Mouse (Mus musculus): ENCODE data around the gene Gm45753. TPM values are rescaled to one million over a fixed set of nuclear protein-coding genes. Genes with fewer than 3 reads are reported as not detected.

Gene Gm45753
- total and polyA plus RNA-seq, 2 experiments from 2014 or later = 0.13 TPM; not detected in 1

GRCm38 (mm10) chr8:45310967-45311366 is 2.7 kb upstream of the Gm45753 start:
- ATAC-seq (no peak), DNase-seq (no peak)
- Histone ChIP-seq H3K4me3 (ENCODE audit: low read depth, low read length) (no peak overlapping the region), H3K36me3 (ENCODE audit: insufficient read depth) (no peaks in the 10 kb centered on the region), H3K27ac (ENCODE audit: low read depth, low read length) (no peak overlapping the region), H3K9ac (no peak overlapping the region), H3K4me2 (ENCODE audit: low read depth) (no peak overlapping the region), H3K27me3 (ENCODE audit: insufficient read depth, low read length) (no peaks in the 10 kb centered on the region), H3K9me3 (ENCODE audit: low read length) (no peaks in the 10 kb centered on the region), H3K4me1 (ENCODE audit: insufficient read depth) (no peaks in the 10 kb centered on the region)
- TF ChIP-seq CTCF (IDR thresholded peaks at IDR 0.05; ENCODE audit: low read depth) = no peak
- 91% methylated on average over 4 of the region's 4 CpGs for WGBS

GRCm38 (mm10) chr8:45305479-45305878 is 2.8 kb downstream of the Gm45753 start:
- Histone ChIP-seq H3K4me3 (ENCODE audit: low read depth, low read length) (no peak overlapping the region), H3K27me3 (ENCODE audit: insufficient read depth, low read length) (no peaks in the 10 kb centered on the region), H3K4me1 (ENCODE audit: insufficient read depth) (no peaks in the 10 kb centered on the region), H3K9ac (no peak overlapping the region), H3K36me3 (ENCODE audit: insufficient read depth) (no peaks in the 10 kb centered on the region), H3K4me2 (ENCODE audit: low read depth) (no peak overlapping the region), H3K9me3 (ENCODE audit: low read length) (no peaks in the 10 kb centered on the region), H3K27ac (ENCODE audit: low read depth, low read length) (no peak overlapping the region)
- 76% methylated on average over 1 of the region's 1 CpGs for WGBS
- no peak for TF ChIP-seq CTCF (IDR thresholded peaks at IDR 0.05; ENCODE audit: low read depth)
- DNase-seq (no peak), ATAC-seq (no peak)

GRCm38 (mm10) chr8:45304354-45304753 is 3.9 kb downstream of the Gm45753 start:
- Histone ChIP-seq H3K4me3 (ENCODE audit: low read depth, low read length) (no peak overlapping the region), H3K4me2 (ENCODE audit: low read depth) (no peak overlapping the region), H3K9me3 (ENCODE audit: low read length) (no peaks in the 10 kb centered on the region), H3K4me1 (ENCODE audit: insufficient read depth) (no peaks in the 10 kb centered on the region), H3K27ac (ENCODE audit: low read depth, low read length) (no peak overlapping the region), H3K36me3 (ENCODE audit: insufficient read depth) (no peaks in the 10 kb centered on the region), H3K9ac (no peak overlapping the region), H3K27me3 (ENCODE audit: insufficient read depth, low read length) (no peaks in the 10 kb centered on the region)
- ATAC-seq (no peak), DNase-seq (no peak)
- WGBS = 92% methylated on average over 3 of the region's 3 CpGs
- no peak for TF ChIP-seq CTCF (IDR thresholded peaks at IDR 0.05; ENCODE audit: low read depth)

GRCm38 (mm10) chr8:45302390-45302789 is 5.9 kb downstream of the Gm45753 start:
- no peak for TF ChIP-seq CTCF (IDR thresholded peaks at IDR 0.05; ENCODE audit: low read depth)
- H3K4me2 ChIP-seq (ENCODE audit: low read depth) = no peak overlapping the region
- no peaks in the 10 kb centered on the region for H3K36me3 ChIP-seq (ENCODE audit: insufficient read depth)
- ATAC-seq (no peak), DNase-seq (peak; percentile 5)
- no peaks in the 10 kb centered on the region for H3K9me3 ChIP-seq (ENCODE audit: low read length)
- H3K9ac ChIP-seq = no peak overlapping the region
- H3K4me3 ChIP-seq (ENCODE audit: low read depth, low read length) = no peak overlapping the region
- H3K4me1 ChIP-seq (ENCODE audit: insufficient read depth) = no peaks in the 10 kb centered on the region
- no peaks in the 10 kb centered on the region for H3K27me3 ChIP-seq (ENCODE audit: insufficient read depth, low read length)
- H3K27ac ChIP-seq (ENCODE audit: low read depth, low read length) = no peak overlapping the region
- whole genome bisulfite sequencing = 48% methylated on average over 8 of the region's 8 CpGs

GRCm38 (mm10) chr8:45295276-45295675 is 13.0 kb downstream of the Gm45753 start:
- Histone ChIP-seq H3K36me3 (ENCODE audit: insufficient read depth) (no peaks in the 10 kb centered on the region), H3K27ac (ENCODE audit: low read depth, low read length) (no peak overlapping the region), H3K4me1 (ENCODE audit: insufficient read depth) (no peaks in the 10 kb centered on the region), H3K27me3 (ENCODE audit: insufficient read depth, low read length) (no peaks in the 10 kb centered on the region), H3K4me2 (ENCODE audit: low read depth) (no peak overlapping the region), H3K9me3 (ENCODE audit: low read length) (no peaks in the 10 kb centered on the region), H3K4me3 (ENCODE audit: low read depth, low read length) (no peak overlapping the region), H3K9ac (no peak overlapping the region)
- TF ChIP-seq CTCF (IDR thresholded peaks at IDR 0.05; ENCODE audit: low read depth) = no peak
- ATAC-seq (no peak), DNase-seq (no peak)
- 91% methylated on average over 6 of the region's 6 CpGs for WGBS

- 92% methylated on average over 7 of the region's 7 CpGs for WGBS
These were observed 13.6 kb downstream of the Gm45753 start, which contains the start of gene Klkb1 for GRCm38 (mm10) chr8:45294687-45295086. Gene Klkb1, minus strand, starts transcription at chr8:45294859.

GRCm38 (mm10) chr8:45291790-45292189 is 16.5 kb downstream of the Gm45753 start:
- Histone ChIP-seq H3K4me1 (ENCODE audit: insufficient read depth) (no peaks in the 10 kb centered on the region), H3K4me2 (ENCODE audit: low read depth) (no peak overlapping the region), H3K9me3 (ENCODE audit: low read length) (no peaks in the 10 kb centered on the region), H3K4me3 (ENCODE audit: low read depth, low read length) (no peak overlapping the region), H3K27me3 (ENCODE audit: insufficient read depth, low read length) (no peaks in the 10 kb centered on the region), H3K9ac (no peak overlapping the region), H3K27ac (ENCODE audit: low read depth, low read length) (no peak overlapping the region), H3K36me3 (ENCODE audit: insufficient read depth) (no peaks in the 10 kb centered on the region)
- 70% methylated on average over 2 of the region's 2 CpGs for WGBS
- TF ChIP-seq CTCF (IDR thresholded peaks at IDR 0.05; ENCODE audit: low read depth) = no peak
- peak; percentile 48 for ATAC-seq
- DNase-seq = peak; percentile 55

More at GRCm38 (mm10) chr8:45294687-45295086, 13.6 kb downstream of the Gm45753 start, which contains the start of gene Klkb1:
- DNase-seq (no peak), ATAC-seq (no peak)
- H3K27me3 ChIP-seq (ENCODE audit: insufficient read depth, low read length) = no peaks in the 10 kb centered on the region
- no peak within 1 kb of the TSS for H3K4me2 ChIP-seq (ENCODE audit: low read depth)
- H3K4me3 ChIP-seq (ENCODE audit: low read depth, low read length) = no peak within 1 kb of the TSS
- no peak within 1 kb of the TSS for H3K9ac ChIP-seq
- TF ChIP-seq CTCF (IDR thresholded peaks at IDR 0.05; ENCODE audit: low read depth) = no peak
- no peaks in the 10 kb centered on the region for H3K4me1 ChIP-seq (ENCODE audit: insufficient read depth)
- H3K36me3 ChIP-seq (ENCODE audit: insufficient read depth) = no peaks in the 10 kb centered on the region
- H3K27ac ChIP-seq (ENCODE audit: low read depth, low read length) = no peak within 1 kb of the TSS
- H3K9me3 ChIP-seq (ENCODE audit: low read length) = no peaks in the 10 kb centered on the region

Measured in forebrain, postnatal 0 days (tissue).